Mouse (Mus musculus) intestine, embryonic 15.5 days (tissue): ENCODE results near the gene Mfsd11. TPM values are rescaled to one million over a fixed set of nuclear protein-coding genes. Genes with fewer than 3 reads are reported as not detected.
"Not testable (repeated sequence)": the region's sequence is repeated elsewhere in the genome, so short reads cannot be mapped to it uniquely, and the experiment has no call there.

Experiments used
- ATAC-seq: fragments of 200-750 bp; cut with Nextera tagmentation; 2 replicates; pipeline ENCODE4 v1.8.0; 2017; ENCODE audit warnings: moderate TSS enrichment, moderate library complexity
- H3K27ac ChIP-seq: fragments of 300-500 bp; sonication (generic); 2 replicates; pipeline ENCODE4 v1.5.1; 2015; ENCODE audit warnings: mild to moderate bottlenecking, inconsistent platforms
- H3K27me3 ChIP-seq: fragments of 300-500 bp; sonication (generic); replicated peaks from 2 replicates; pipeline ENCODE4 v1.6.1; 2015; ENCODE audit warnings: inconsistent platforms
- H3K36me3 ChIP-seq: fragments of 300-500 bp; sonication (generic); 2 replicates; pipeline ENCODE4 v1.6.1; 2015; ENCODE audit warnings: inconsistent platforms
- H3K4me1 ChIP-seq: fragments of 300-500 bp; sonication (generic); replicated peaks from 2 replicates; pipeline ENCODE4 v1.6.1; 2015; ENCODE audit warnings: inconsistent platforms
- H3K4me2 ChIP-seq: fragments of 300-500 bp; sonication (generic); replicated peaks from 2 replicates; pipeline ENCODE4 v1.6.1; 2015; ENCODE audit warnings: mild to moderate bottlenecking, inconsistent platforms
- H3K4me3 ChIP-seq: fragments of 300-500 bp; sonication (generic); replicated peaks from 2 replicates; pipeline ENCODE4 v1.5.1; 2015; ENCODE audit warnings: inconsistent platforms
- H3K9ac ChIP-seq: fragments of 300-500 bp; sonication (generic); 2 replicates; pipeline ENCODE4 v1.6.1; 2015; ENCODE audit warnings: inconsistent platforms
- H3K9me3 ChIP-seq: fragments of 300-500 bp; sonication (generic); 2 replicates; pipeline ENCODE4 v1.6.1; 2016; ENCODE audit warnings: inconsistent platforms
- WGBS: fragments of 180-500 bp; shearing (Covaris S2); methylation state at CpG from one replicate; pipeline ENCODE4 v1.1.7; 2015; 5-methylcytosine and 5-hydroxymethylcytosine counted together
- polyA plus RNA-seq: library from polyadenylated mRNA; unstranded; fragments of >200 nt; fragmentation: Nextera tagmentation; extraction: Ambion mirVana; gene quantifications from 2 replicates; pipeline ENCODE4 v1.2.1, GENCODE M21; 2015

The Mfsd11 gene
- polyA plus RNA-seq, 1 experiment from 2014 or later: 47.3 TPM

- H3K9me3 ChIP-seq: no peaks in the 10 kb centered on the region
- ATAC-seq: no peak
- no peaks in the 10 kb centered on the region for H3K36me3 ChIP-seq
- H3K4me1 ChIP-seq: peaks cover 53% of the 10 kb centered on the region
- H3K27ac ChIP-seq: no peak overlapping the region
- H3K27me3 ChIP-seq: no peaks in the 10 kb centered on the region
- H3K4me3 ChIP-seq: no peak overlapping the region
- WGBS: 98% methylated on average over 2 of the region's 2 CpGs
- no peak overlapping the region for H3K4me2 ChIP-seq
- H3K9ac ChIP-seq: no peak overlapping the region
Observed at GRCm38 (mm10) chr11:116823255-116823654, 29.0 kb upstream of the Mfsd11 start.

DNA sequence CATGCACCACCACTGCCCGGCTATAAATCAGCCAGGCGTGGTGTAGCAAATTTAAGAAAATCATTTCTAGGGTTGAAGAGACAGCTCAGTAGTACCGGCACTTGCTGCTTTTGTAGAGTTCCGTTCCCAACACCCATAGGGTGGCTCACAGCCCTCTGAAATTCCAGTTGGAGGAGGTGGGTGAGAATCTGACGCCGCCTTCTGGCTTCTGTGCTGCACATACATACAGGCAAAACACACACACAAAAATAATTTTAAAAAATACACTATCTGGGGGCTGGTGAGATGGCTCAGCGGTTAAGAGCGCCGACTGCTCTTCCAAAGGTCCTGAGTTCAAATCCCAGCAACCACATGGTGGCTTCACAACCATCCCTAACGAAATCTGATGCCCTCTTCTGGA lies 28.4 kb upstream of the Mfsd11 start:
- H3K27ac ChIP-seq, H3K9me3 ChIP-seq, H3K4me3 ChIP-seq, H3K27me3 ChIP-seq, H3K9ac ChIP-seq, ATAC-seq, H3K36me3 ChIP-seq, H3K4me2 ChIP-seq: not testable (repeated sequence)
- WGBS: 96% methylated on average over 10 of the region's 10 CpGs
- peaks cover 55% of the 10 kb centered on the region for H3K4me1 ChIP-seq

DNA sequence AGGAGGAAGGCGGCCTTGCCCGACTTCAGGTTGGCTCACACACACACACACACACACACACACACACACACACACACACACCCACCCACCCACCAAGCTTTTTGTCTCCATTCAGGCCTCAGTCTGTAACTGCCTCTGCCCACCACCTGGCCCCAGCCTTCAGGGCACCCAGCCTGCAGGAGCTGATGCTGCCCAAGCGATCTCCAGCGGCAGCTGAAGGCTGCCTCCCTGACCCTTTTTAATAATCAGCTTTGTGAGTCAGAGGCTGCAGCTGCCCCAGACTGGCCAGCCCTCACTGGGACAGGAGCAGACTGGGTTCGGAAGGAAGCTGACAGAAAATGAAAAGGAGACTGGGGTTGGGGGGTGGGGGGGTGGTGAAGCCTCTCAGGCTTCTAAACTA lies 27.0 kb upstream of the Mfsd11 start:
- Histone ChIP-seq H3K4me1 (peaks cover 52% of the 10 kb centered on the region), H3K9ac (no peak overlapping the region), H3K27ac (peak overlapping the region; percentile 27; the same call in 1 of the 2 replicates), H3K4me2 (peak overlapping the region; percentile 19), H3K4me3 (no peak overlapping the region), H3K9me3 (no peaks in the 10 kb centered on the region), H3K27me3 (no peaks in the 10 kb centered on the region), H3K36me3 (no peaks in the 10 kb centered on the region)
- 71% methylated on average over 5 of the region's 5 CpGs for WGBS
- no peak for ATAC-seq

- H3K36me3 ChIP-seq: 0 out of 2 replicates have a peak, but pooled peaks cover 3% of the 10 kb centered on the region
- 40% methylated on average over 17 of the region's 17 CpGs for WGBS
- peaks cover 38% of the 10 kb centered on the region for H3K4me1 ChIP-seq
- ATAC-seq: 0 out of 2 replicates have a peak, but pooled peaks have one; percentile 1
- no peaks in the 10 kb centered on the region for H3K27me3 ChIP-seq
- H3K9ac ChIP-seq: peak overlapping the region; percentile 90
- peak overlapping the region; percentile 85 for H3K4me2 ChIP-seq
- H3K27ac ChIP-seq: peak overlapping the region; percentile 77
- H3K4me3 ChIP-seq: peak overlapping the region; percentile 82
- no peaks in the 10 kb centered on the region for H3K9me3 ChIP-seq
Observed at GRCm38 (mm10) chr11:116826550-116827504, 25.4 kb upstream of the Mfsd11 start.

DNA sequence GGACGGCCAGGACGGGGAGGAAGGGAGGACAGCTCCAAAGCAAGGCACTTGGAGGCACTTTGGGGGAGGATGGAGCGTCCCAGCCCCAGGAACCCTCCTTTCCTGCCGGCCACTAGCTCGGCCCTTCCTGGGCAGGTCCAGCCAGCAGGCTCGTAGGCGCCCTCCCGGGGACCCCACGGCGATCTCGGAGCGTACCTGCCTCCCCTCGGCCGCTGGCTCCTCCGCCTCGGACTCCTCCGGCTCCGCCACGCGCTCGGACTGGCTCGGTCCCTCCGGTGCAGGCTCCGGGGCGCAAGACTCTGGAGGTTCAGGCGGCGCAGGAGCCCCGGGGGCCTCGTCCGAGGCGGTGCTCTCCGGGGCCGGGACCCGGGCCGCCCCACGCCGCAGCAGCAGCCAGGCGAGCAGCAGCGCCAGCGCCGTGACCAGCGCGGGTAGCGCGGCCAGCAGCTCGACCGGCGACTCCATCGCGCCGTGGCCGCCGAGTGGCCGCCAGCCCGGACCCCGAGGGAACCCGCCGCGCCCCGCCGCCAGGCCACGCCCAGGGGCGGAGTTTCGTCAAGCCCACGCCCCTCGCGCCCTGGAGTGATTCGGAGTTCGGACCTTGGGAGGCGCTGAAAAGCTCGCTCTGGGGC lies 24.6 kb upstream of the Mfsd11 start, which contains the start of gene Mxra7:
Gene Mxra7, minus strand, starts transcription at position 513 of the 632 bp plus-strand sequence.
- ATAC-seq: peak; percentile 85
- Histone ChIP-seq H3K4me2 (peak within 1 kb of the TSS; percentile 85), H3K27ac (peak within 1 kb of the TSS; percentile 70), H3K9ac (peak within 1 kb of the TSS; percentile 90), H3K4me1 (peaks cover 30% of the 10 kb centered on the region), H3K36me3 (0 out of 2 replicates have a peak, but pooled peaks cover 4% of the 10 kb centered on the region), H3K9me3 (no peaks in the 10 kb centered on the region), H3K4me3 (peak within 1 kb of the TSS; percentile 82), H3K27me3 (no peaks in the 10 kb centered on the region)
- under 1% methylated on average over 63 of the region's 71 CpGs for WGBS

- no peaks in the 10 kb centered on the region for H3K27me3 ChIP-seq
- no peak overlapping the region for H3K4me2 ChIP-seq
- ATAC-seq: no peak
- no peaks in the 10 kb centered on the region for H3K9me3 ChIP-seq
- peaks cover 13% of the 10 kb centered on the region for H3K4me1 ChIP-seq
- H3K4me3 ChIP-seq: no peak overlapping the region
- 37% methylated on average over 3 of the region's 4 CpGs for WGBS
- H3K9ac ChIP-seq: no peak overlapping the region
- H3K36me3 ChIP-seq: peaks cover 42% of the 10 kb centered on the region
- no peak overlapping the region for H3K27ac ChIP-seq
Observed at GRCm38 (mm10) chr11:116832172-116832685, 20.0 kb upstream of the Mfsd11 start.

- Histone ChIP-seq H3K27ac (no peak overlapping the region), H3K36me3 (peaks cover 63% of the 10 kb centered on the region), H3K9ac (no peak overlapping the region), H3K4me3 (no peak overlapping the region), H3K9me3 (no peaks in the 10 kb centered on the region), H3K4me2 (no peak overlapping the region), H3K4me1 (peaks cover 17% of the 10 kb centered on the region), H3K27me3 (no peaks in the 10 kb centered on the region)
- WGBS: 91% methylated on average over 1 of the region's 1 CpGs
- no peak for ATAC-seq
Observed at GRCm38 (mm10) chr11:116834954-116835353, 17.3 kb upstream of the Mfsd11 start.

- Histone ChIP-seq H3K27me3 (no peaks in the 10 kb centered on the region), H3K9ac (no peak overlapping the region), H3K36me3 (peaks cover 67% of the 10 kb centered on the region), H3K27ac (no peak overlapping the region), H3K4me1 (peaks cover 27% of the 10 kb centered on the region), H3K4me3 (no peak overlapping the region), H3K4me2 (no peak overlapping the region), H3K9me3 (no peaks in the 10 kb centered on the region)
- no peak for ATAC-seq
- 92% methylated on average over 4 of the region's 4 CpGs for whole genome bisulfite sequencing
Observed at GRCm38 (mm10) chr11:116836283-116836682, 16.0 kb upstream of the Mfsd11 start.

GRCm38 (mm10) chr11:116837441-116837840 lies 14.8 kb upstream of the Mfsd11 start:
- Histone ChIP-seq H3K27ac (no peak overlapping the region), H3K4me1 (peaks cover 27% of the 10 kb centered on the region), H3K4me3 (no peak overlapping the region), H3K9me3 (no peaks in the 10 kb centered on the region), H3K27me3 (no peaks in the 10 kb centered on the region), H3K36me3 (peaks cover 64% of the 10 kb centered on the region), H3K4me2 (no peak overlapping the region), H3K9ac (no peak overlapping the region)
- 93% methylated on average over 10 of the region's 10 CpGs for WGBS
- no peak for ATAC-seq

GRCm38 (mm10) chr11:116838936-116839335 lies 13.3 kb upstream of the Mfsd11 start:
- WGBS: 84% methylated on average over 14 of the region's 14 CpGs
- no peak overlapping the region for H3K4me3 ChIP-seq
- no peak overlapping the region for H3K9ac ChIP-seq
- peaks cover 56% of the 10 kb centered on the region for H3K36me3 ChIP-seq
- no peaks in the 10 kb centered on the region for H3K9me3 ChIP-seq
- H3K4me1 ChIP-seq: peaks cover 27% of the 10 kb centered on the region
- H3K27ac ChIP-seq: no peak overlapping the region
- H3K4me2 ChIP-seq: no peak overlapping the region; the same call in 1 of the 2 replicates
- no peak for ATAC-seq
- H3K27me3 ChIP-seq: no peaks in the 10 kb centered on the region

- ATAC-seq: no peak
- 73% methylated on average over 7 of the region's 7 CpGs for WGBS
- Histone ChIP-seq H3K4me2 (peak overlapping the region; percentile 63), H3K36me3 (peaks cover 50% of the 10 kb centered on the region), H3K27ac (no peak overlapping the region), H3K27me3 (no peaks in the 10 kb centered on the region), H3K9ac (peak overlapping the region; percentile 12; the same call in 1 of the 2 replicates), H3K9me3 (no peaks in the 10 kb centered on the region), H3K4me3 (0 out of 2 replicates have a peak overlapping the region, but pooled peaks have one; percentile 6), H3K4me1 (peaks cover 27% of the 10 kb centered on the region)
Observed at GRCm38 (mm10) chr11:116839601-116840000, 12.6 kb upstream of the Mfsd11 start.

DNA sequence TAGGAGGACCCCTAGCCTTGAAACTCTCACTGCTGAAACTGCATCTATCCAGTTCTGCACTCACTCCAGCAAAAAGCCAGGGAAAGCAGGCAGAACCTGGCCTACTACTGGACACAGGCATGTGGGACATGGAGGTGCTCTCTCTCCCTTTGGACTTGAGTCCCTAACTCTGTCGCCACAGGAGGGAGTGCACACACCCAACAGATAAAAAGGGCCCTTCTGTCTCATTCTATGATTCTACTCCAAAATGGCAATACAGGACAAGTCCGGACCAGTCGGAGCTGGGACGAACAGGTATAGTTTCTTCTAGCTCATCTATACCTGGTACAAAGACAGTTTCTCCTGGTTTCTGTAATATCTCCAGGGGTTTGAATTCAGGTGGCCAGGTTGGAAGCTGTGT lies 11.5 kb upstream of the Mfsd11 start:
- Histone ChIP-seq H3K27me3 (no peaks in the 10 kb centered on the region), H3K9ac (peak overlapping the region; percentile 86), H3K4me1 (peaks cover 27% of the 10 kb centered on the region), H3K36me3 (peaks cover 39% of the 10 kb centered on the region), H3K27ac (no peak overlapping the region), H3K9me3 (no peaks in the 10 kb centered on the region), H3K4me3 (peak overlapping the region; percentile 77; the same call in 1 of the 2 replicates), H3K4me2 (peak overlapping the region; percentile 63)
- ATAC-seq: no peak
- 73% methylated on average over 4 of the region's 4 CpGs for WGBS
